Mouse (Mus musculus) ovary, adult 18-20 months (tissue): ENCODE measurements at regions not wholly inside any gene's neighbourhood (a gene's known extent, or its start where the extent isn't known, plus 50 kb on each side); places are given as distances from the start of the nearest gene placed in this dataset.
"Not testable (repeated sequence)": the region's sequence is repeated elsewhere in the genome, so short reads cannot be mapped to it uniquely, and the experiment has no call there.

Experiments used
- DNase-seq: peaks from one replicate; pipeline ENCODE4 v3.0.0; 2022; ENCODE audit warnings: low spot score, mixed read lengths

- no peak for DNase-seq
These were observed 145.5 kb downstream of the Tsen15 start for GRCm38 (mm10) chr1:152241026-152241425.

DNA sequence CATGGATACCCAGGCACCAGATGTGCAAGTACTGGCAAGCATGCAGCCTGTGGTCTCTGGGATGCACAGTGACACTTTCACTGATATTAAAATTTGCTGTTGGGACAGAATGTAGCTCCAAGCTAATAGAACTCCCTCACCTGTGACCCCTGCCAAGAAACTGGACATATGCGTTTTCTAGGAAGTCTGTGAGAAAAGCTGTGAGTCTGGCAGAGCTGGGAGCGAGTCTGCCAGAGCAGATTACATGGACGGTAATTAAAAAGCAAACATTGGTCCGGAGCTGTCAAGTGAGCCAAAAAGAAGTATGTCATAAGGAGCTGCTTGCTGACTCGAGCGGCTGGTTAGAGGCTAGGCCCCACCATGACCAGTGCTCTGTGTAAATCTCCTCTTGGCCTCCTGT, 147.1 kb downstream of the Tsen15 start:
- no peak for DNase-seq

- DNase-seq: no peak
These were observed 145.4 kb upstream of the 1700025G04Rik start for GRCm38 (mm10) chr1:152235212-152235792.

DNA sequence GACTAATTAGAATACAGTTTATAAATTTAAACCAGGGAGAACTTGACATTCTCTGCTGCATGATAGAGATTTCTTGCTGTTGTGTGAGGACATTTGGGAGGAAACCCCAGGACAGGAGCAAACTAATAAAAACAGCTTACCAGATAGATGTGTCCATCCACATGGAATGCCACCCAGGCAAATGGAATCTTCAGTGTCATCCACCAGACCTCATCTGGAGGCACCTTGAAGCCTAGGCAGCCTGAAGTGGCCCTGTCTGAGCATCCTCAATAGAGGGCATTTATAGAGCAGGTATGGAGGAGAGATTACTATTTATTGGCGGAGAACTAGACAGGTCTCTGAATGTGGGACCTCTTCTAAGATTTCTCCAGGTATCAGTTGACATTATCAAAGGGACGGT, 144.8 kb upstream of the 1700025G04Rik start:
- no peak for DNase-seq

GRCm38 (mm10) chr1:152231717-152232202, 141.8 kb upstream of the 1700025G04Rik start:
- DNase-seq: no peak

DNA sequence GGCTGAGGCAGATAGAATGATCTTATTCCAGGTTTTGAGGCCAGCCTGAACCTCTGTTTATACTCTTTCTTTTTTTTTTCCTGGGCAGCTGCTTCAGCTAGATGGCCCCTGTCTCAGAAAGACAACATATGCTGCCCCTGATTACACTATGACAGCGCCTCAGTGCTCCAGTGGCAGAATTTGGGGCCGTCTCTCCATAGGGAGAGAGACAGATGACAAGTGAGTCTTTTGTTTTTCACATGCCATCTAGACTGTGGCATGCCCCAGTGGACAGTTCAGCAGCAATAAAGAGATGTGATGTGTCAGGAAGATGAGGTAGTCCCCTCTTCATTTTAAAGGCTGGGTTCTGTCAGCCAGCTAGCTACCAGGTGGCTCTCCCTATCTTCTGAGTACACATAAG, 139.8 kb upstream of the 1700025G04Rik start:
- no peak for DNase-seq

DNA sequence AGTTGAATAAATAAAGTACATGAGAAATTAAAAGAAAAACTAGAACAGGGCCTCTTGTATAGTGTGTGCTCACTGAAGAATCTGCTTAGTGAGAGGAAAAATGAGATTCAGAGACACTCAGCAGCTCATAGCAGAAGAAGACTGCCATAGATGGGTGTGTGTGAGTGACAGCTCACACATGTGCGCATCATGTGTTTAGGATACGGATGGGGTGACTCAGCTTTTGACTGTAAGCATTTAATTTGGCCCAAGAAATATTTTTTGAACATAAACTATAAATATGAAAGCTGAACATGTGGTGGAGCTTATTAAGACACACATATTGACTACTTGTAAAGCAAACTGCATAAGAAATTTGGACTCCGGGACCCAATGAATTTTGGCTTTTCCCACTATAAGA, 136.1 kb upstream of the 1700025G04Rik start:
- no peak for DNase-seq

- DNase-seq: no peak
These were observed 133.7 kb upstream of the 1700025G04Rik start for GRCm38 (mm10) chr1:152223666-152224065.

GRCm38 (mm10) chr1:152220804-152221565, 131.1 kb upstream of the 1700025G04Rik start:
- DNase-seq: no peak

GRCm38 (mm10) chr1:152219752-152220151, 129.8 kb upstream of the 1700025G04Rik start:
- DNase-seq: not testable (repeated sequence)

DNA sequence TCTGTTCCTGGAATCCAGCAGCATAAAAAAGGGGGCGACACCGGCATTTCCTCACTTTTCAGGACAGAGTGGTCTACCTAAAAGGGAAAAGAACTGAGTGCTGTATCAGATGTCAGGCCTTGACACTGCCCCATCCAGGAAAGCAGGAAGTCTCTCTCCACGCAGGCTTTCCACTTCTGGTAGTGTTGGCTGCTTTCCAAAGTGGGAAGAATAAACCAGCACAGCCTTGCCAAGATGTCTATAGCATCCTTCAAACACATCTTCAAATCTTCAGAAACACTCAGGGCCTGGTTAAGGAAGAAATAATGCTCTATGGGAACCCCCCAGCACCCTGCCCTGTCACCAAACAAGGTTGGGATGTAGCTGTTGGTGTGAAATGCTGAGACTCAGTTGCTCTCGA, 127.5 kb upstream of the 1700025G04Rik start:
- DNase-seq: no peak

DNA sequence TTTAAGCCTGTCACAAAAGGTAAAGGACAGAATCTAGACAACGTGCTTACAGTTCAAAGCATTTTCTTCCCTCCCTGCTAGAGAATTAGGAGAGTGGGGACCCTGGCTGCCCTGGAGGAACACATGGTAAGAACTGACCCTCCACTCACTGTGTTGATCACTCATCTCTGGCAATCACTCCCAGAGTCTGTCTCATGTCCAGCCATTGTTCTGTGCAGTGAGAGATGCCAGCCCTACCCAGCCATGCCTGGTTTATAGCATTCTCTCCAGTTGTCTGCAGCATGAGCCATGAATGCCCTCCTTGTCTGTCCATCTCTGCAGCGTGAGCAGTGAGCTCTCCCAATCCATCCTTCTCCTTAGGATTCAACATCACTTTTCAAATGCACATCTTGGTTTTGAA, 124.5 kb upstream of the 1700025G04Rik start:
- DNase-seq: no peak

GRCm38 (mm10) chr1:152203187-152203586, 113.3 kb upstream of the 1700025G04Rik start:
- DNase-seq: no peak

DNA sequence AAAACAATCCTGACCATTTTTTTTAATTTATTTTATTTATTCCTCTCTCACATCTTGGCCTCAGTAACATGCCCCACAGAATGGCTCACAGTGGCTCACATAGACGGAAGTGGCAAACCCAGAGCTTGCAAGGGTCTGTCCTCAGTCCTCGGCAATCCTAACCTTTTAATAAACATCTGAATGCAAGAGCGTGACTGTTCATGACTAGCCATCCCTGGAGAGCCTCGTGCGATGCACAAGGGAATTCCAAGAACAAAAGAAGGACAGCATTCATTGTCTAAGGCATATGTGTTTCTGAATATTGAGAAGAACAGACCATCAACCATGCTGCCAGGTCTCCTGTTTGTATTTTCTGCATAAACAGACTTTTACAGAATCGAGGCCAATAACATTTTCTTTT, 98.8 kb upstream of the 1700025G04Rik start:
- no peak for DNase-seq

GRCm38 (mm10) chr1:152184956-152185355, 95.0 kb upstream of the 1700025G04Rik start:
- no peak for DNase-seq

GRCm38 (mm10) chr1:152176267-152176970, 86.5 kb upstream of the 1700025G04Rik start:
- peak; percentile 45 for DNase-seq

- DNase-seq: no peak
These were observed 85.8 kb upstream of the 1700025G04Rik start for GRCm38 (mm10) chr1:152175691-152176090.

DNA sequence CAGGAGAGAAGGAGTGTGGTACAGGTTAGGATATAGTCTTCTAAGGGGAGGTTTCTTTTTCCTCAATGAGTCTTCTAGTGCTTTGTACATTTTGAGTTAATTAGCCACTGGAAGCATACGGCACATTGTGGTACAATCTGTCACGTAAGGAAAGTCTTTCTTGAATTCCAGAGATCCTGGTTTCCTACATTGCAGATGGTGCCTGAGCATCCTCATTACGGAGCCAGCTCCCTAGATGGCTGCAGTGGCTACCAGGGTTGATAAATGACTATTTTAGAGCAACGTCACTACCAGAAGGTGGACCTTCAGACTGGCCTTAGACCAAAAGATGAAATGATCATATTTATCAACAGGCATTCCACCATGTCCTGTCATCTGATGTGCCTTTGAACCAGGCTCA, 84.5 kb upstream of the 1700025G04Rik start:
- no peak for DNase-seq

- DNase-seq: no peak
These were observed 81.3 kb upstream of the 1700025G04Rik start for GRCm38 (mm10) chr1:152171034-152171790.

DNA sequence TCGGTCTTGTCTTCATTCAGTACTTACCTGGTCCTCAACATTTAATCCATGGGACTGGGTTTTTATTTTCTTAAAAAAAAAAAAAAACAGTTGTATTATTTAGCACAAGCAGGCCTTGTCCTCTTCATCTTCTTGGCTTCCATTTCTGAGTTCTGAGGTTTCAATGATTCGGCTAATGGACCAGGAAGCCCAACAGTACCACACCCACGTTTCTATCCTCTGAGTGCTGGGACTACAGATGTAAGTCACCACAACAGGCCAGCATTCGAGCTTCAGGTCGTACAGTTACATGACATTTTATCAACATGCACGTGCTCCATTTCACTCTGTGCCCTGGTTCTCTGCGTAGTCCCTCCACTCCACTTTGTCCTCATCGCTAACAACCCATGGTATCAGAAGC, 80.7 kb upstream of the 1700025G04Rik start:
- no peak for DNase-seq

- no peak for DNase-seq
These were observed 79.6 kb upstream of the 1700025G04Rik start for GRCm38 (mm10) chr1:152169508-152169907.

DNA sequence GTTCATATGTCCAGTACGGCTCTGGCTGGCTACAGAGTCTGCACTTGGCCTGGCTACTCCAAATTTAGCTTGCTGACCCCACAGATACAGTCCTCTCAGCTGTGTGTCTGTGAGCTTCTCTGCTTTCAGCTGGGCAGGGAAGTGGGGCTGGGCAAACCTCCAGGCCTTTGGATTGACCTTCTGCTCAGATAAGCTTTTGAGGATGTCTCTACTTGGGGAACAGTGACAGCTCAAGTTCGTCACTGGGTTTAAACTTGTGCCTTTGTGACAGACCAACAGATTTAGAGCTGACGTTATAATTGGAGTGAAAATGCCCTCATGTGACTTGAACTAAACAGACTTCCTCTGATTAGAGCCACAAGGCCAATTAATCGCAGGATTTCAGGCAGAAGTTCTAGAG, 78.4 kb upstream of the 1700025G04Rik start:
- DNase-seq: peak; percentile 34
